Mouse (Mus musculus): ENCODE measurements around the gene Sash1. TPM values are rescaled to one million over a fixed set of nuclear protein-coding genes. Genes with fewer than 3 reads are reported as not detected.
A peak's percentile ranks its signal among the peaks of the same experiment; 100 is the strongest.
"Not testable (repeated sequence)": the region's sequence is repeated elsewhere in the genome, so short reads cannot be mapped to it uniquely, and the experiment has no call there.

Sash1 gene
- total RNA-seq, 1 experiment from 2014 or later = 28.1 TPM

- no peak for DNase-seq
Measured at GRCm38 (mm10) chr10:8756604-8757354, 129.1 kb downstream of the Sash1 start.

GRCm38 (mm10) chr10:8753377-8753776 lies 132.5 kb downstream of the Sash1 start:
- no peak for DNase-seq

- DNase-seq = peak; percentile 43
Measured at GRCm38 (mm10) chr10:8752436-8752835, 133.4 kb downstream of the Sash1 start.

GRCm38 (mm10) chr10:8749537-8749936 lies 136.3 kb downstream of the Sash1 start:
- no peak for DNase-seq

- DNase-seq = no peak
Measured at GRCm38 (mm10) chr10:8747450-8748212, 138.2 kb downstream of the Sash1 start.

GRCm38 (mm10) chr10:8746082-8746696 lies 139.7 kb downstream of the Sash1 start:
- no peak for DNase-seq

- peak; percentile 79 for DNase-seq
Measured at GRCm38 (mm10) chr10:8742872-8743271, 143.0 kb downstream of the Sash1 start.

GRCm38 (mm10) chr10:8741505-8741904 lies 144.4 kb downstream of the Sash1 start:
- DNase-seq = no peak

- DNase-seq = no peak
Measured at GRCm38 (mm10) chr10:8740797-8741196, 145.1 kb downstream of the Sash1 start.

- no peak for DNase-seq
Measured at GRCm38 (mm10) chr10:8729387-8730337, 156.2 kb downstream of the Sash1 start.

GRCm38 (mm10) chr10:8719345-8719744 lies 166.5 kb downstream of the Sash1 start:
- no peak for DNase-seq

- DNase-seq = no peak
Measured at GRCm38 (mm10) chr10:8718831-8719230, 167.0 kb downstream of the Sash1 start.

- DNase-seq = no peak
Measured at GRCm38 (mm10) chr10:8717171-8717570, 168.7 kb downstream of the Sash1 start.

- peak; percentile 85 for DNase-seq
Measured at GRCm38 (mm10) chr10:8715679-8716284, 170.1 kb downstream of the Sash1 start.

GRCm38 (mm10) chr10:8696636-8697035 lies 189.2 kb downstream of the Sash1 start:
- not testable (repeated sequence) for DNase-seq

GRCm38 (mm10) chr10:8693996-8694500 lies 191.8 kb downstream of the Sash1 start:
- DNase-seq = no peak

- no peak for DNase-seq
Measured at GRCm38 (mm10) chr10:8693561-8693960, 192.3 kb downstream of the Sash1 start.

GRCm38 (mm10) chr10:8692531-8692930 lies 193.3 kb downstream of the Sash1 start:
- no peak for DNase-seq

GRCm38 (mm10) chr10:8686219-8686618 lies 199.7 kb downstream of the Sash1 start:
- no peak for DNase-seq

- DNase-seq = no peak
Measured at GRCm38 (mm10) chr10:8685269-8685668, 200.6 kb downstream of the Sash1 start.

- peak; percentile 57 for DNase-seq
Measured at GRCm38 (mm10) chr10:8682900-8683299, 203.0 kb downstream of the Sash1 start.
